Mouse (Mus musculus) cerebellum, adult 2 months (tissue): ENCODE measurements at regions not wholly inside any gene's neighbourhood (a gene's known extent, or its start where the extent isn't known, plus 50 kb on each side); places are given as distances from the start of the nearest gene placed in this dataset.

Experiments used
- CTCF ChIP-seq: fragments of 200-500 bp; IDR thresholded peaks from 2 replicates; pipeline ENCODE4 v1.5.1; 2011; ENCODE audit warnings: low read depth, mild to moderate bottlenecking, control low read depth, low read length, moderate library complexity, borderline replicate concordance; ENCODE audit not compliant: insufficient read depth
- POLR2A ChIP-seq: fragments of 200-500 bp; IDR thresholded peaks from 2 replicates; pipeline ENCODE4 v1.6.1; 2011; ENCODE audit warnings: low read length, control low read depth, borderline replicate concordance; ENCODE audit not compliant: insufficient read depth

DNA sequence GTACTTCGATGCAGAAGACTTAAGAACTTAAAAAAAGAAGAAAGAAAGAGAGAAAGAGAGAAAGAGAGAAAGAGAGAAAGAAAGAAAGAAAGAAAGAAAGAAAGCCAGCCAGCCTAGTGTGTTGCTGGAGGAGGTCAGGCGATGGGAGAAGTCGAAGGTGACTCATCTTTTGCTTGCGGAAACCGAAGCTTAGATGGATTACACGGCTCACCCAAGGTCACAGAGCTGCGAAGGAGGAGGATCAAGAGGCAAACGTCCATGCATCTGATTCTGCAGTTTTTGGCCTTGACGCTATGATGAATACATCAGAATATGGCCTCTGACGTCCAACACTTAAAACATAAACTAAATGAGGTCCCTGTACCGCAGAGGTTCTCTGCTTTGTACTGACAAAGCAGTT lies 192.4 kb upstream of the Tmem45b start:
- TF ChIP-seq POLR2A, result no peak
- no peak for TF ChIP-seq CTCF
